Mouse (Mus musculus): ENCODE data around the gene Ces1f.
"Not testable (repeated sequence)": the region's sequence is repeated elsewhere in the genome, so short reads cannot be mapped to it uniquely, and the experiment has no call there.

Ces1f gene

GRCm38 (mm10) chr8:93279556-93279955 is at the start of gene Ces1f:
Gene Ces1f (minus strand): TSS chr8:93279747.
- DNase-seq, result no peak

- DNase-seq, result no peak
These were observed 45.6 kb upstream of the Ces1f start for GRCm38 (mm10) chr8:93325123-93325522.

- no peak for DNase-seq
These were observed 37.5 kb upstream of the Ces1f start for GRCm38 (mm10) chr8:93317031-93317430.

- DNase-seq, result no peak
These were observed 36.0 kb upstream of the Ces1f start for GRCm38 (mm10) chr8:93315557-93315956.

- DNase-seq, result no peak
These were observed 4.3 kb upstream of the Ces1f start for GRCm38 (mm10) chr8:93283896-93284295.

GRCm38 (mm10) chr8:93282349-93282748 is 2.8 kb upstream of the Ces1f start:
- no peak for DNase-seq

- no peak for DNase-seq
These were observed 1.3 kb downstream of the Ces1f start for GRCm38 (mm10) chr8:93278176-93278805.

GRCm38 (mm10) chr8:93274609-93275008 is 4.9 kb downstream of the Ces1f start:
- DNase-seq, result no peak

- no peak for DNase-seq
These were observed 6.2 kb downstream of the Ces1f start for GRCm38 (mm10) chr8:93273321-93273720.

- no peak for DNase-seq
These were observed 6.9 kb downstream of the Ces1f start for GRCm38 (mm10) chr8:93272686-93273085.

GRCm38 (mm10) chr8:93261436-93261835 is 18.1 kb downstream of the Ces1f start:
- DNase-seq, result no peak

- DNase-seq, result no peak
These were observed 27.1 kb downstream of the Ces1f start for GRCm38 (mm10) chr8:93252400-93252925.

GRCm38 (mm10) chr8:93246057-93246456 is 33.5 kb downstream of the Ces1f start:
- no peak for DNase-seq

- no peak for DNase-seq
These were observed 39.7 kb downstream of the Ces1f start for GRCm38 (mm10) chr8:93239884-93240283.

- peak; percentile 4 for DNase-seq
These were observed 43.9 kb downstream of the Ces1f start for GRCm38 (mm10) chr8:93235681-93236080.

- no peak for DNase-seq
These were observed 44.8 kb downstream of the Ces1f start for GRCm38 (mm10) chr8:93234706-93235105.

- no peak for DNase-seq
These were observed 45.5 kb downstream of the Ces1f start for GRCm38 (mm10) chr8:93234068-93234467.

GRCm38 (mm10) chr8:93229446-93229845 is 50.1 kb downstream of the Ces1f start, which contains the start of gene Ces1e:
Gene Ces1e (minus strand): TSS chr8:93229619.
- DNase-seq, result no peak

GRCm38 (mm10) chr8:93228673-93229370 is 50.7 kb downstream of the Ces1f start:
- DNase-seq, result no peak

- DNase-seq, result not testable (repeated sequence)
These were observed 53.1 kb downstream of the Ces1f start for GRCm38 (mm10) chr8:93226471-93226870.

GRCm38 (mm10) chr8:93221896-93222295 is 57.7 kb downstream of the Ces1f start:
- DNase-seq, result no peak

- no peak for DNase-seq
These were observed 61.7 kb downstream of the Ces1f start for GRCm38 (mm10) chr8:93217867-93218266.

- DNase-seq, result no peak
These were observed 62.2 kb downstream of the Ces1f start for GRCm38 (mm10) chr8:93217375-93217774.

GRCm38 (mm10) chr8:93211091-93211490 is 68.5 kb downstream of the Ces1f start:
- no peak for DNase-seq
